Mouse (Mus musculus) frontal cortex, postnatal 14 days (tissue): ENCODE results near the gene Krba1.

Experiments used
- DNase-seq, 2 experiments: peaks; one replicate each; pipeline ENCODE4 v3.0.0; 2022; ENCODE audit warnings: low spot score in 2 of 2

The Krba1 gene

GRCm38 (mm10) chr6:48424074-48424473 is 28.7 kb downstream of the Krba1 start:
- no peak for DNase-seq

DNA sequence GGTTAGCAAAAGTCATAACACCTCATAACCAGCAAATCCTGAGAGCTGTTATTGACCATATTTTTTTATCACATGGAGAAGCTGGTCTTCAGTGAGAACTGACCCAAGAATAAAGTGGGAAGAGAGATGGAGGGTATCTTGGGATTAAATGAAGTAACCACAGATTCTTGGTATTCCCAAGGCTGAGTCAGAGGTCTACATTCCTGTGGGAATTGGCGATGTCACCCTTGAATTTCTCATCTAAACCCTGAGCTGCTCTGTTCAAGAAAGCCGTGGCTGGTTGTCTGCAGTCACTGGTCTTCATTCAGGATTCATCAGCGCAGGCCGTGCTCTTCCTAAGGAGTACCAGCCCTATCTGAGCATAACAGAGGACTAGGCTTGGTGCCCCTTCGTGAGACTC is 31.6 kb downstream of the Krba1 start:
- DNase-seq, result no peak

DNA sequence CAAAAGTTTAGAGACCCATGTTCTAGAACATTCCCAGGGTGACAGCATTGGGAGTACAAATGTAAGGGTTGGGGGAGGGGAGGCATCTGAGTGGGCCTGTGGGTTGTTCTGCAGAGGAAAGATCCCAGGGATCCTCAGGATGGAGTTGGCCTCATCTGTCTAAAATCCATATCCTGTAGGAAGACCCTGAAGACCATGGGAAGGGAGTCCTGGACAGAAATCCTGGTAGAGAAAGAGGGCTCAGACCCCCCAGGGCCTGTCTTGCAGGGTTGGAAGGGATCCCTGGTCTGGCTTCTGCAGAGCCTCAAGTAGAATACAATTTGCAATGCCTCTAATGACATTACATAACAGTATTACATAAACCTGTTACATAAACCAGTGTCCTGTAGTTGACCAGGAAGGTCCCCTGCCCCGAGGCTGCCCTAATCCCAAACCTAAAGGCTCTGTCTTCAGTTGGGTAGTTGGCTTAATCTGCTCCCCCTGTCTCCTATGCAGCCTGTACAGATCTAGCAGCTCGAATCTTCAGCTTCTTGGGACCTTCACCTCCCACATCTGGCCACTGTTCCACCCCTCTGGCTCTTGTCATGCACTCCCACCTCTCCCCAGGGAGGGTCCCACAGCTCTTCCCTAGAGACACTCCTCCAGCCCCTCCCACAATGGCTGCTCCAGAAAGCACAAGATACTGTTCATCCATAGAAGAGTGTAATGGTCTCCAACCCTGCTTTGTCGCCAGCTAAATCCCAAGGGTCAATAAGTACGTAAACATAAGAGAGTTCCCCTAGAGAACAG is 33.6 kb downstream of the Krba1 start:
- DNase-seq, result no peak

- DNase-seq, result no peak
These were observed 35.4 kb downstream of the Krba1 start for GRCm38 (mm10) chr6:48430748-48431147.

DNA sequence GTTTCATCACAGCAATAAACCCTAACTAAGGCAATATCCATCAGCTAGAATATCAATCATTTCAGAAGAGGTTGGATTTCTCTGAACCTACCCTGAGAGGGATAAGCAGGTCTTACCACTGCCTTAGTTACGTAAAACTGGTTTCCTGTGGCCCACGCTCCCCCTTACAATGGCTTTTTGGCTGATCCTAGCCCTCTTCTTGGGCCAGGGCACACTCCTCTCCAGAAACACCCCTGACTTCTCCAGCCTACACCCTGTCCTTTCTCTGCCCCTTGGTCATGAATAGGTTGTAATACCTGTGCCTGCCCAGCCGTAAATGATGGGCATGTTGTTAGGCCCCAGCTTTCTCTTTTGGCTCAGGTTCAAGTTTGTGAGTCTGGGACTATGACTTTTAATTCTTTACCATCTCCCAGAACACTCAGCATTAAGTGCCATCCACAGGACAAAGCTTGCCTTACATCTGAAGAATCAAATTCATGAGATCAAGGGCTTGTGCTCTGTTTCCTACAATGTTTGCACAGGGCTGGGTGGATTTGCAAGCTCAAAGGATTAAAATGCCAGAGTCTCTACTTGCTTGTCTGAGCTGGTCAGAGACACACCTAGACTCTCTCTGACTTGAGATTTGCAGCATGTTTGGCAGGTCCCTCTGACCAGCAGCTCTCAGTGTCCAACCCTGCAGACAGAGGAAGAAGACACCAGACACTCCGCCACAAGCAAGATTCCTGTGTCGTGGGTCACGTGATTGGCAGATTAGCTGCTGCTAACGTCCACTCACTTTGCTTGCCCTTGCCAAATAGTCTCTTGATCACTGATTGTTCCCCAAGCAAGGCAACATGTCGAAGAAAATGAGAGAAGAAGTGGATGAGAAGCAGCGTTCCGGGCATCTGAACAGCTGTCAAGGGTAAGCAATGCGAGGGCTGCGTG is 37.8 kb downstream of the Krba1 start:
- no peak for DNase-seq

GRCm38 (mm10) chr6:48434651-48435050 is 39.3 kb downstream of the Krba1 start:
- no peak for DNase-seq

DNA sequence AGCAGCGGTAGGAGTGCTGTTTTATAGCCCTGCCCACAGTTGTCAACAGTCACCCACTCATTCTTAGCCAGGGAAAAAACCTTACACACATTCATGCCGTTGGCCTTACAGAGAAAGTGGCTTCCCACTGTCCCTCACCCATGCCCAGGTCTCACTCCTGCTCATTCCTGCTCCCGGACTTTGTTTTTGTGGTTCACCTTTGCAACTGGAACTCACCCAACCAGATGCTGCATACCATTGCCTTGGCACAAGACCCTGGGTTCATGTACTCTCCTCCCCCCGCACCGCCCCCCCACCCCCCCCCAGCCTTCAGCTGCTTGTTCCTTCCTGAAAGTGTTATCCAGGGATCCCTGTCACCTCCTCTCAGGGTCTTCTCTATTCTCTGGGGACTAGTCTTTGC is 39.7 kb downstream of the Krba1 start:
- no peak for DNase-seq

DNA sequence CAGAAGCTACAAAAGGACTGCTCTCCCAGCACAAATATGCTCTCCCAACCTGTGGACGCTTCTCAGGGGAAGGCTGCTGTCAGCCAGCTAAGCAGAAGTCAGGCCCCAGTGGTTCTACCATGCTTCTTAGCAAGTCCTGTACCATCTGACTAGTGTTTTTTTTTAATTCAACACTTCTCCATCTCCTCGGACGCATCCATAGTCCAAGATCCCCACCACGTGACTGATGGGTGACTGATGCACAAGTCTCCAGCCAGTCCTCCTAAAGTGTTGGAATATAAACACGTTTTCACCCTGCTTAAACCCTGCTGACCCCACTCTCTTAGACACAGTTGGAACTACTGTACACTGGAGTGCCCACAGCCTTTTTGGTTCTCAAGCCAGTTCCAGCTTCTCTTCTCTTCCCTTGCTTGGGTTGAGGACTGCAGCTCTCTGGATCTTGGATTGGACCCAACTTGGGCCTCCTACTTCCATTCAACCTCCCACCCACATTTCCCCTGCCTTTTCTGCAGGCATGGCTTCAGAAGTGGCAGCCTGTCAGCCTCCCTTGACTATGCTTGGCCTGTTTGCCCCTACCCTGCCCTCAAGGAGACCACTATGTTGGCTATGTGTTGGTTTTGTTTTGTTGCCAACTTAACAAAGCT is 40.4 kb downstream of the Krba1 start:
- DNase-seq, result no peak

GRCm38 (mm10) chr6:48437679-48438376 is 42.4 kb downstream of the Krba1 start:
- no peak for DNase-seq

- DNase-seq, result no peak
These were observed 43.2 kb downstream of the Krba1 start for GRCm38 (mm10) chr6:48438475-48439125.

DNA sequence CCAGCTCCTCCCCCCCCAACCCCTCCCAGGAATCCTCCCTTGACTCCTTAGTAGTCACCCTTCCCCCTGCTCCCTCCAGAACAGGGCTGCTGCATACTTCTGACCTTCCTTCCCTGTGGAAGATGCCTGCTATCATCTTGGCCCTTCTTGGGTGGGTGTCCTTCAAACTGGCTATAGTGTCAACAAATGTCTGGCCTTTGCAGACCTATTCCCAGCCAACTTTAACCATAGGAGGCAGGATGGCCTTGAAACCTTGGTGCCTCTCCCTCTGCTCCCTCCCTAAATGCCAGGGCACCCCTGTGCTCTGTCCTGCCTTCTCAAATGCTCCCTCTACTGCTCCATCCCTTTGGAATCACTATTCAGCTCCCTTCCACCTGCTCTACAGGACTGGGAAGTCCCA is 44.3 kb downstream of the Krba1 start:
- no peak for DNase-seq

DNA sequence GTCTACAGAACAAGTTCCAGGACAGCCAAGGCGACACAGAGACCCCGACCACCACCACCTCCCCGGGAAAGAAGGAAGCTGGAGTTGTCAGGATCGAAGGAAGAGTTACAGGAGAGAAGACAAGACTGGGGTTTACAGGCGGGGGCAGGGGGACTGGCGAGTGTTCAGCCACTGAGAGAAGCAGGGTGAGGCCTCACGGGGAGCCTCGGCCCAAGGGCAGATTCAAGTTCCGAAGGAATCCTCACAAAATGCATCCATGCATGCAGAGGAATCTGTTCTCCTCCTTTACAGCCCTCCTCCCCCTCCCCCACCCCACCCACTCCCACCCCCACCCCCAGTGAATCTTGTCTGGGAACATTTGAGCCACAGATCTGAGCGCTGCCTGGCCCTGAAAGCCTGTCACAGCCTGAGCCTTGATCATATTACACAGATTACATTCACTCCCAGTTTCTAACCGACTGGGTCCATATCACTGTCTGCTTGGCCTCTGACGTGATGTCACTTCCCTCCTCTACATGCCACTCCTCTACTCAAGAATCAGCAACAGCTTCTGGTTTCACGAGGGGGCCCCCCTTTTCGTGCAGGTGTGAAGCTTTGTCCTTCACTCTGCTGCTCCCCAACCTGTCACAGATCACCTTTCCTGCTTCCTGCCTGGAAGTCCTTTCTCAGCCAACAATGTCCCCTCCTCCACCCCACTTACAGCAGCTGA is 45.1 kb downstream of the Krba1 start:
- no peak for DNase-seq

- peak; percentile 78 to 89 for DNase-seq
These were observed 48.4 kb downstream of the Krba1 start for GRCm38 (mm10) chr6:48443592-48444309.

- peak; percentile 45 to 51 for DNase-seq
These were observed 49.2 kb downstream of the Krba1 start for GRCm38 (mm10) chr6:48444310-48445180.

DNA sequence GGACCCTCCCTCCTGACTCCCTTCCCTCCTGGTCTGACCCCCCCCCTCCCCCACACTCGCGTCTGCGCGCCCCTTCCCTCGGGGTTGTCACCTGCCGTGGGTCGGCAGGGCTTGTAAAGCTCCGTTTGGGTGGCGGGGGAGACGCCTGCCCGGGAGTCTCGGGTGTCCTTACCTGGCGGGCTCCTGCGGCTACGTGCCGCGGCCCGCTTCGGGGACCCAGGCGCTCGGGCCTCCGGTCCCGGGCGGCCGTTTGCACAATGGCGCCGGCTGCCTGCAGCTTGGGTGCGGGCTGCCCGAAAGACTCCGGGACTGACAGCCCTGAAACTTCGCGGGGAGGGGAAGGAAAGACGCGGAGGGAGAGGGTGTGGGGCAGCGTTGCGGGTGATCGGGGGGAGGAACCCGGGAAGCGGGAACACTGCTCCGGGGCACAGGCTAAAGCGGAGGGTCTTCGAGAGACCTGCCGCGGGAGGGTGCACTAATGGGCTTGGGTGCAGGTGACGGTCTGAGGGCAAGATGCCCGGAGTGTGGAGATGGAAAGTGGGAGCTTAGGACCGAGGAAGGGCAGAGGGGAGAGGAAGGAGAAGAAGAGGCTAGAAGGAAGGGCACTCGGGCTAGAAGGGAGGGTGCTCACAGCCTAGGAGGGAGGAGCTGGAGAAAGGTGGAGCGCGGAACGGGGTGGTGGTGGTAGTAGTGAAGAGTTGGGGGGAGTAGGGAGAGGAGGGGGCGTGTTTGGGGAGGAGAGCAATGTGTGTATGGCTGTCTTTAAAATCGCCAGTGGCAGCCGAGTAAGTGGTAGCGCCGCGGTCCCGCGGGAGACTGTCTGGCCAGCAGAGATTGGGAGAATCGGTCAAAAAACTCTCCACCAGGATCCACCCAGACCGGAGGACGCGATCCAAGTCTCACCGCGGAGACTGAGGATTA is 50.1 kb downstream of the Krba1 start, which contains the start of gene Zfp467:
TSS of gene Zfp467 (minus strand) at position 645 of the 921 bp plus-strand sequence.
- peak in 1 of 2 experiments; percentile 32 for DNase-seq

DNA sequence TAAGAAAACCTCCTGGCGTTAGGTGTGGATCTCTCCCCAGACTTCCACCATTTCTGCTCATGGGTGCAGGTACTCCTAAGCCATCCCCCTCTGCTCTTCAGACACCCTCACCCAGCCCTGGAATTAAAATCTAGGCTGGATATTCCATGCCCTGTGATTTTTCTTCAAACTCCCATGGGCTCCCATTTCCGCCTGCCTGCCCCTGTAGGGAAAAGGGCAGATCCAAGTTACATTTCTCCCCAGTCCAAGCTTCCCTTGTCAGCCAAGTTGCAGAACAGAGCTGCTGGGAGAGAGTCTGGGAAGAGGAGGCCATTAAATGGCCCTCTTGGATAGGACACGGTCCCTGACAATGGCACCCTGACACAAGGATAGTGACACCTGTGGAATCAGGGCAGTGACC is 50.9 kb downstream of the Krba1 start:
- no peak for DNase-seq

DNA sequence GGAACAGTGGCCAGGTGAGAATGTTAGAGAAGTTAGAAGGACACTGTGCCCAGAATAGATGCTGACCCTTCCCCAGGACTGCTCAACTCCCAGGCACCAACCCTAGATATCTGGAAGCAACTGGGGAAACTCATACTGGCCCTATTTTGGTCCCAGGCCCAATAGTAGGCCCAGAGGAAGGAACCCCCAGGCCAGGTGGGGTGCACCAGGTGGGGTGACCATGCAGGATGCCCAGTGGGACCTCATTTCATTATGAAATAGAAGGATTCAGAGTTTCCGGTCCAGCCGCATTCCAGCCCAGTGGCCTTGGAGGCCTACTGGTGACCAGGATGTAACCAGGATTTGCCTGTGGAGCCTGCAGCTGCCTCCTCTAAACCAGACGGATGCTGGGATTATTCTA is 51.5 kb downstream of the Krba1 start:
- DNase-seq, result no peak

DNA sequence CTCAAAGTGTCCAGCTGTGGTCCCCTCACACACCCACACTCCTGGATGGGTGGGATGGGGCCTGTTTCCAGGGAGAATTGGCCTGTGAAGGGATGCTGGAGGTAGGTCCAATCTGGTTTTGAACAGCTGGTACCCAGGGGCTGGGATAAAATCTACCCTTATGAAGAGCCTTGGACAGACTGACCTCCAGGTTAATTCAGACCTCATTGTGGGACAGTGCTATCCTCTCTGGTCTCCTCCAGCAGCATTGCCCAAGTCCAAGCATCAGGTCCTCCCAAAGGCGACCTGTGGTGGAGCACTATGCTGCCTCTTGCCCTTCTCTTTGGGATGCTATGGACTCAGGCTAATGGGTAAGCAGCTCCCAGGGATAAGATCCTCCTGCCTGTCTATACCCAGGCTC is 52.5 kb downstream of the Krba1 start, which contains the start of gene Sspo:
TSS of gene Sspo (plus strand) at position 301 of the 400 bp plus-strand sequence.
- no peak for DNase-seq
